10 mouse cellular contexts compared by ENCODE assay signal in the genomic region with DNA sequence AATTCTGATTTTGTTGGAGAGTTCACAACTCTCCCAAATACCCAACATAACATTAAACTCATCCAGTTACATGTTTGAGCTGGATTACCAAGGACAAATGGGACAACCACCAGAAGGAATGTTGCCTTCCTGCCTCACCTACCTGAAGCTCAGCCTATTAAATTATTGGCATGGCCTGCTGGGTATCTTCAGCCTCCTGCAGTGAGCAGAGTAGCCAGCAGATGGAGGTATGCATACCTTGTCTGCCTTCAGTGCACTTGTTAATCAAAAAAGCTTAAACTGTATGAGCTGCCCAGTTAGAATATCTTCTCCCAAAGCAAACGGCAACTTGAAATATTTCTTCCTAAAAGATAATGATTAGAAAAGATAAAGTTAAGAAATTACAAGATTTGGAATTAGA. TPM values are rescaled to one million over a fixed set of nuclear protein-coding genes. Genes with fewer than 3 reads are reported as not detected.
DNase-seq lines count a peak whose midpoint lies in the region; TF ChIP-seq lines count a peak whose summit lies in the region.
"Had no signal": no experiment of that assay in that cellular context is flagged by ENCODE, and none has a peak within 500 bp of the region (broad histone marks: within the 10 kb centered on the region; RNA-seq: fewer than 3 reads in every experiment).

No protein-coding gene starts in this region.

- H3K9ac ChIP-seq in MEL (ENCODE audit: control insufficient read depth, low read depth, low read length, poor library complexity, severe bottlenecking) = no peak overlapping the region
- H3K9ac ChIP-seq: embryonic facial prominence, embryonic 12.5 days had no signal

- no peak overlapping the region for H3K4me3 ChIP-seq in left cerebral cortex, adult 2 months
- H3K4me3 ChIP-seq in MEL (ENCODE audit: control insufficient read depth in 1 of 2, insufficient read depth in 1 of 2, low read depth in 2 of 2, low read length in 2 of 2) = no peak overlapping the region
- H3K4me3 ChIP-seq in hindbrain, embryonic 10.5 days = no peak overlapping the region
- H3K4me3 ChIP-seq: embryonic facial prominence, embryonic 12.5 days had no signal

- DNase-seq in left cerebral cortex, adult 2 months (ENCODE audit: extremely low spot score in 1 of 2, low spot score in 2 of 2) = no peak
- DNase-seq in left cerebral cortex, adult 18-20 months (ENCODE audit: low spot score in 2 of 2) = no peak
- DNase-seq in MEL (ENCODE audit: low read depth, low spot score) = peak; percentile 44
- peak; percentile 33 to 39 for DNase-seq in cerebellum, postnatal 36 days
- DNase-seq in lung, postnatal 25 days (ENCODE audit: low spot score) = peak; percentile 48
- DNase-seq in left cerebral cortex, postnatal 10 days (ENCODE audit: extremely low spot score in 1 of 2, low spot score in 2 of 2) = no peak
- DNase-seq in layer of hippocampus, adult 9-10 months (ENCODE audit: low spot score) = no peak
- no peak for DNase-seq in hindbrain, embryonic 10.5 days (ENCODE audit: low spot score)
- DNase-seq: retina, postnatal 1 day had no signal

- H3K27ac ChIP-seq in left cerebral cortex, adult 2 months = no peak overlapping the region
- no peak overlapping the region for H3K27ac ChIP-seq in MEL (ENCODE audit: control insufficient read depth, low read depth, low read length)
- H3K27ac ChIP-seq in hindbrain, embryonic 10.5 days = no peak overlapping the region
- H3K27ac ChIP-seq: embryonic facial prominence, embryonic 12.5 days had no signal

- no peaks in the 10 kb centered on the region for H3K27me3 ChIP-seq in MEL (ENCODE audit: control insufficient read depth in 1 of 2, insufficient read depth in 2 of 2, low read length in 2 of 2)
- no peaks in the 10 kb centered on the region for H3K27me3 ChIP-seq in hindbrain, embryonic 10.5 days (ENCODE audit: insufficient read depth, poor library complexity, severe bottlenecking)
- H3K27me3 ChIP-seq: embryonic facial prominence, embryonic 12.5 days had no signal

- 92% methylated on average over 1 of the region's 1 CpGs for WGBS in hindbrain, embryonic 10.5 days

- no peak for TF ChIP-seq EP300 in MEL (IDR thresholded peaks at IDR 0.05; ENCODE audit: low read depth in 1 of 2, low read length in 2 of 2)

- H3K9me3 ChIP-seq in MEL (replicated peaks; ENCODE audit: insufficient read depth, low read length) = no peaks in the 10 kb centered on the region
- H3K9me3 ChIP-seq in hindbrain, embryonic 10.5 days = 0 out of 2 replicates have a peak, but pooled peaks cover 4% of the 10 kb centered on the region
- H3K9me3 ChIP-seq: embryonic facial prominence, embryonic 12.5 days had no signal

- no peaks in the 10 kb centered on the region for H3K36me3 ChIP-seq in MEL (ENCODE audit: control insufficient read depth in 1 of 2, insufficient read depth in 2 of 2, low read length in 2 of 2)
- H3K36me3 ChIP-seq in hindbrain, embryonic 10.5 days = no peaks in the 10 kb centered on the region
- H3K36me3 ChIP-seq: embryonic facial prominence, embryonic 12.5 days had no signal

- peak; percentile 52 for TF ChIP-seq CTCF in left cerebral cortex, adult 2 months (IDR thresholded peaks at IDR 0.05)
- peak; percentile 33 to 58 (median 36); a peak in 5 of 6 replicates for TF ChIP-seq CTCF in MEL (IDR thresholded peaks at IDR 0.05 in 2 of 3, conservative IDR thresholded peaks at IDR 0.05 in 1 of 3; ENCODE audit: control insufficient read depth in 1 of 3, insufficient read depth in 1 of 3, low read depth in 2 of 3, low read length in 3 of 3, poor library complexity in 1 of 3, severe bottlenecking in 1 of 3)

- no peak for TF ChIP-seq POLR2A in MEL (IDR thresholded peaks at IDR 0.05; ENCODE audit: control insufficient read depth in 1 of 2, insufficient read depth in 1 of 2, low read depth in 1 of 2, low read length in 2 of 2, poor library complexity in 1 of 2)

- TF ChIP-seq RAD21 in MEL (IDR thresholded peaks at IDR 0.05; ENCODE audit: low read depth, low read length) = peak; percentile 24

- no peaks in the 10 kb centered on the region for H3K4me1 ChIP-seq in MEL (ENCODE audit: control insufficient read depth in 1 of 2, insufficient read depth in 2 of 2, low read length in 2 of 2)
- no peaks in the 10 kb centered on the region for H3K4me1 ChIP-seq in hindbrain, embryonic 10.5 days (replicated peaks)
- H3K4me1 ChIP-seq: embryonic facial prominence, embryonic 12.5 days had no signal

- intact Hi-C loops in left cerebral cortex, adult 2 months (cut with DNase I) = loop anchor here (5.0 to 10.0 kb wide), 2 partner anchors 670 to 1758 kb away; a partner anchor contains a TSS
- intact Hi-C loops in left cerebral cortex, postnatal 10 days (cut with DNase I) = loop anchor here (10.0 kb wide), 1 partner anchor 668 kb away; a partner anchor contains a TSS

- no peaks in the 10 kb centered on the region for H3K79me2 ChIP-seq in MEL (ENCODE audit: control insufficient read depth, insufficient read depth, low read length, poor library complexity)

TF ChIP-seq in MEL, 35 proteins besides CTCF, POLR2A, EP300 and RAD21:
- no peak for TF ChIP-seq MAX (IDR thresholded peaks at IDR 0.05; ENCODE audit: low read length)
- TF ChIP-seq ELF1 (IDR thresholded peaks at IDR 0.05; ENCODE audit: low read depth, low read length) = no peak
- no peak for TF ChIP-seq TCF12 (IDR thresholded peaks at IDR 0.05; ENCODE audit: low read depth, low read length)
- TF ChIP-seq ETS1 (IDR thresholded peaks at IDR 0.05; ENCODE audit: low read depth, low read length) = no peak
- no peak for TF ChIP-seq MEF2A (IDR thresholded peaks at IDR 0.05; ENCODE audit: extremely low read depth, insufficient replicate concordance, low read depth, low read length, poor library complexity, severe bottlenecking)
- no peak for TF ChIP-seq MYB (IDR thresholded peaks at IDR 0.05; ENCODE audit: low read depth, low read length)
- peak; percentile 44 for TF ChIP-seq SMC3 (IDR thresholded peaks at IDR 0.05; ENCODE audit: low read depth, low read length)
- TF ChIP-seq ZC3H11A (IDR thresholded peaks at IDR 0.05; ENCODE audit: low read depth, low read length) = no peak

RNA-seq across cellular contexts. Expression of a gene that starts 15.3 kb away (rescaled TPM):
- 10 to 100 TPM; 54.3 to 56.7 TPM for total RNA-seq in left cerebral cortex, adult 2 months (2021)
- total RNA-seq in left cerebral cortex, adult 18-20 months (2021) = 10 to 100 TPM; 55.5 to 58.2 TPM
- 81.7 and 92.1 TPM in 2 replicates for total RNA-seq in MEL (2012; rRNA removed)
- polyA plus RNA-seq in MEL (2012; ENCODE audit: insufficient read depth in 1 of 2, insufficient read length in 2 of 2, low read depth in 1 of 2, low replicate concordance in 2 of 2, missing spikeins in 1 of 2) = 100 to 1,000 TPM; 150 to 277 TPM
- total RNA-seq in left cerebral cortex, postnatal 10 days (2021) = 10 to 100 TPM; 61.1 to 61.2 TPM
- 82.5 and 104 TPM in 2 replicates for polyA plus RNA-seq in hindbrain, embryonic 10.5 days (2016; fragmentation: Nextera tagmentation; extraction: Ambion mirVana)

Comparison
In these comparisons a context has a peak if more than half of its experiments do, and no peak if none do; other contexts are left out.
1. DNase-seq: peak in MEL (single experiment), cerebellum, postnatal 36 days (2 of 2) and lung, postnatal 25 days (single experiment); none in left cerebral cortex, adult 2 months (0 of 2), left cerebral cortex, adult 18-20 months (0 of 2), left cerebral cortex, postnatal 10 days (0 of 2), layer of hippocampus, adult 9-10 months (single experiment) and hindbrain, embryonic 10.5 days (single experiment).